Mouse (Mus musculus) mesoderm, embryonic 11.5 days (tissue): ENCODE data around the gene Vgf.
A peak's percentile ranks its signal among the peaks of the same experiment; 100 is the strongest.

ENCODE experiments used
- DNase-seq: peaks from one replicate; pipeline ENCODE4 v3.0.0-alpha.2; 2012; ENCODE audit warnings: low read depth, low spot score

Vgf gene

DNA sequence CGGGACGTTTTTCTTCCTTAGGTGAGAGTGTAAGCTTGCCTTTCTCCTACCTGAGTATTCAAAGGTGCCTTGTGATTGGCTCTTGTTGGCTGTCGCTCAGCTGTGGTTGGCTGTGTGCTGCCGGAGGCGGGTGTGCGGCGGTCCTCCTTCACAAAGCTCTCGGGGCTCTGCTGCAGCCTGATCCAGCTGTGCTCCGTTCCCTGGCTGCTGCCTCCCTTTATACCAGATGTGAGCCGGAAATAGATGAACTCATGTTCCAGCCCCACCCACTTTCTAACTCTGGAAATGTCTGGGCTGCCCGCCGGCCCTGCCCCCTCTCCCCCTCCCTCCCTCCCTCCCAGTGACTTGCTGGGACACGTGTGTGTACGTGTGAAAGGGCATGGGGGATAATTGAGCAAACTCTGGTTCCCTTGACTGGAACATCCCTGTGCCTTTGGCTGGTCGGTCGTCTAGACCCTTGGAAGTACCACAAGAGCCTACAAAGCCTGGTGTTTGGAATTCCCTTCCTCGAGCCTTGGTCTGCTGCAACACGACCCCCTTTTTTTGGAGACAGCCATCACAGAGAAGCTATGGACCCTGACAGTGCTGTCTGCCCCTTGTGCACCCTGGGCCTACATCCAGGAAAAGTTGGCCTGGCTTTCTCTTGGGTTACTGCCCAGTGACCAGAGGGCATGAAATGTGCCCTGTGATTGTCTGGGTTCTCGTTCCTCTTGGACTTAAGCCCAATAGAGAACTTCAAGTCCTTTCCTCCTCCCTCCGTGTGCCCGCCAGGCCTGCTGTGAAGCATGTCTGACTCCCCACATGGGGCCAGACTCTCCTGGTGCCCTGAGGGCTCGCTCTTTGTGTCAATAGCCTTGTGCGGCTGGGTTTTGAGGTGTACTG is 46.1 kb downstream of the Vgf start, which contains the start of gene Serpine1:
TSS of gene Serpine1 (minus strand) at position 190 of the 882 bp plus-strand sequence.
- peak; percentile 73 for DNase-seq

DNA sequence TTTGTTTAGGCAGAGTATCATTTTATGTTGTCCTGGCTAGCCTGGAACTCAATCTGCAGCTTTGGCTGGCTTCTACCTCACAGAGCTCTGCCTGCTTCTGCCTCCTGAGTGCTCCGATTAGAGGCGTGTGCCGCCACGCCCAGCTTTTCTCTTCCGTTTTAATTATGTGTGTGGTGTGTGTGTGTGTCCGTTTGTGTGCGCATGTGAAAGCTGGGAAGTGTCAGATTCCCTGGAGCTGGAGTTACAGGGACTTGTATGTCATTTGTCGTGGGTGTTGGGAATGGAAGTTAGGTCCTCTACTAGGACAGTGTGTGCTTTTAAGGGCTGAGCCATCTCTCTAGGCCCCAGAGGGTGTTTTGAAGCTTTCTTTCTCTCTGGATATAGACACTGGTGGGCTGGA is 46.9 kb downstream of the Vgf start:
- DNase-seq = no peak

DNA sequence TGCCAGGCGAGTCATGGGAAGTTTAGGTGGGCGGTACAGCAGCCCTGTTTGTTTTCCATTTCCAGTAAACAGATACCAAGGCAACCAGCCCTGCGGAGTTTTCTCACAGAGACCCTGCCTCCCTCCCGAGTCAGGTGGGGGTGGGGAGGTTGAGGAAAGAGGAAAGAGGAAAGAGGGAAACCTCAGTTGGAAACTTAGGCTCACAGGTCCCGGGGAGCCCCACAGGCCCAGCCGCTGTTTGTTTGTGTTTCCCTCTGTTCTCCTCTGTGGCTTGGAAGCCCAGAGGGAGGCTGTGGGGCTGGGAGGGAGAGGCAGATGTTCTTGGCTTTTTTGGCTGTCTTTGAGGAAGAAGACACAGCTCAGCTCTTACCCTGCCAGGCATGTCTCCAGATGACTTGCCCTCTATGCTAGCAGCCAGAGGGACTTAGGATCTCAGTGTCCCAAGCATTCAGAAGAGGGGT is 48.0 kb downstream of the Vgf start:
- DNase-seq = no peak

DNA sequence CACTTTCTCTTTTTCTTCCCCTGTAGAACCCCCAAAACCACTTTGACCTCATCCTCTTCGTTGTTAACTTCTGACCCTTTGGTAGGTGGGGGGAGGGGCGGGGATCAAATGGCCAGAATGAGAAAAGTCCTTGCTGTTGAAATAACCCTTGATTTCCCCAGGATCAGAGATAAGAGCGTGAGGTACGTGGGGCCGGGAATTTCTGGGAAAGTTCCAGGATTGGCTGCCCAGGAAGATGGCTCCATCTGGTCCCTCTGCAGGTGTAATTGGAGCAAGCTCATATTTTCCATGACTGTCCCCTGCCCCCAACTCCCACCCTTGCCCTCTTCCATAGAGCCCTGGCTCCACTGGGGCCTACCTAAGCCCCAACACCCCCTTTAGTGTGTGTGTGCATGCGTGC is 49.5 kb downstream of the Vgf start:
- DNase-seq = no peak

DNA sequence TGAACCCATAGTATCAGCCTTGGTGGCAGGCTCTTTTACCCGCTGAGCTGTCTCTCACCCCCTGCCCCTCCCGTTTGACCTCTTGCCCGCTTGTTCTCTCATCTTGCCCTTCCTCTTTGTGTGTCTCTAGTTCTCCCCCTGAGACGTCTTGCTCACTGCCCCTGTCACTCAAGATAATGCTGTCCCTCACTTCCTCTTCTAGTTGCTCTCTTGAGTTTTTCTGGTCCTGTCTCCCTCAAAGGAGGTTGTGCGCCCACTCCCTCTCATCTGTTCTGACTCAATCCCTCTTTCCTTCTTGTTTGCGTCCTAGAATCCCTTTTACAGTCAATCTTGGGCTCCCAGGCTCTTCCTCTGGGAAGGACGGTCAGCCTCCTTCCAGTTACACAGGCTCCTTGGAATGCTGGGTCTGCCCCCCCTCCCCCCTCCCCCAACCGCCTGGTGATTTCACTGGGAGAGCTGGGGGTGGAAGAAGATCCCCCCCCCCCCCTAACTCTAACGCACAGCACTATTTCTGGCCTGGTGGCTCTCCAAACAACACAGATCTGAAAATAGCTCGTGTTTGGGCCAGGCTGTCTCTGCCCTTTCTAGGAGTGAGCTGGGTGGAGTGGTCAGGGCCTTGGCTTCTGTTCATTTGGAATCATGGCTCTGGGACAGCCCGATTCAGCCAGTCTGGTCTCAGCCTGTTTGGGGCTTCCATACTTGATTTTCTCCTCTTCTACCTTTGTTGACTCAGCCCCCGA is 50.2 kb downstream of the Vgf start:
- no peak for DNase-seq

DNA sequence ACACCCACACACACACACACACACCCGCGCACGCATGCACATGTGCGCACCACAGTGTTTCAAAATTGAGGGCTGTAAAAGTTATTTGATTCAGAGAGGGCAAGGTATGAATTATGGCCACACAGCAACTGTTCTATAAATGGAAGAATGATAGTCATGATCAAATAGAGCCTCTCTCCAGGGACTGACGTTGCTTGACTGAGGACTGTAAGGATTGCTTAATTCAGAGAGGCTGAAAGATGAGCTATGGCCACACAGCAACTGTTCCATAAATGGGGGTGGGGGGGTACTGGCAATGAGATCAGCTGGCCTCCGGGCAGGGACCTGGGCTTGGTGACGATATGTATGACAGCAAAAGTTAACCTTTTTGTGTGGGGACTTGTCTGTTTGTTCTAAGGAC is 51.0 kb downstream of the Vgf start:
- DNase-seq = no peak

DNA sequence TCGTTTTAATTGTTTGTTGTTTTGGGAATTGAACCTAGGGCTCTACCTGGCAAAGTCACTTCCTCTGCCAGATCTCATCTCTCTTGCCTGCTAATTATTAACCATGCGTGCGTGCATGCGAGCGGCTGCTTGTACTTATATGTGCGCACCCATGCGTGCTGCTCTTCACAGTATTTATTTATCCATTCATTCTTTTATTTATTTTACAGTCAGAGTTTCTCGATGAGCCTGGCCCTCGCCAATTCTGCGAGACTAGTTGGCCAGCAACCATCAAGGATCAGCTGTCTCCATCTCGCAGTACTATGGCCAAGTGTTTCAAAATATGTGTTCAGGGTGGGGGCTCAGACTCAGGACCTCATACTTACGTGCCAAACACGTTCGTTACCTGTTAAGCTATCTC is 51.8 kb downstream of the Vgf start:
- DNase-seq = no peak

GRCm38 (mm10) chr5:137078616-137079015 is 52.4 kb downstream of the Vgf start:
- DNase-seq = peak; percentile 16

GRCm38 (mm10) chr5:137079849-137080248 is 53.7 kb downstream of the Vgf start:
- DNase-seq = peak; percentile 45
